Mouse (Mus musculus): ENCODE results near the gene Dyrk1b.
A peak's percentile ranks its signal among the peaks of the same experiment; 100 is the strongest.

DNA sequence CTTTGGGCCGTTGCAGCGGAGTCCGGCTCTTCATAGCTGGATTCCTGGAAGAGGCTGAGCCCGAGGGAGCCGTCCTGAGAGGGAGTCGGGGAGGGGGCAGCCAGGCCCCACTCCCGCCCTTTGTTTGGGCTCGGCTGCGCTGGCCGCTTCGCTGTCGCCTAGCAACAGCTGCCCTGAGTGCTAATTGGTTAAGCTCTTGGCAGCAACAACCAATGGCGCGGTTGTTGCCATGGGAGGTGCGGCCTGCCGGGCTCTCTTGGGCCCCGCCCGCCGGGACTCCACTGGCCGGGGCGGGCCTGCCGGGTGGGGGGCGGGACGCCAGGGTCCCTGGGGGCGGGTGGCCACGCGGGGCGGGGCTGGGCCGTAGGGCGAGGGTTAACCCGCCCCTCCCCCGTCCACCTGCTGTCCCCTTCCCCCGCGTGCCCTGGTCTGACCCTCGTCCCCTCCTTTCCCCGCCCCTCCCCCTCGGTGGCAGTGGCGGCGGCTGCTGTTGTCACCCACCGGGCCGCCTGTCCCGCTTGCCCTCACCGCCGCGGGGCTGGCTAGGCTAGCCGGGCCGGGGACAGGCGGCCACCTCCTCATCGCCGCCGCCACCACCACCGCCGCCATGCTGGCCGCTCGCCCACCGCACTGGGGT is 590 bp downstream of the Dyrk1b start:
- TF ChIP-seq ZC3H11A (IDR thresholded peaks at IDR 0.05; ENCODE audit: borderline replicate concordance, low read depth, low read length) (no peak), HCFC1 (IDR thresholded peaks at IDR 0.05; ENCODE audit: borderline replicate concordance, insufficient read depth, low read length) (peak; percentile 13; the same call in 1 of the 2 replicates), ZNF384 (IDR thresholded peaks at IDR 0.05; ENCODE audit: low read depth, low read length) (no peak), CHD2 (IDR thresholded peaks at IDR 0.05; ENCODE audit: low read depth, low read length) (no peak)

Measured in ES-E14 (cell line).